Mouse (Mus musculus) T-cell, adult 2 months (primary cell): Measurements from ENCODE around the gene Tssk6.

Source experiments
- DNase-seq: peaks from one replicate; pipeline ENCODE4 v3.0.0; 2022; ENCODE audit warnings: low spot score

The Tssk6 gene

GRCm38 (mm10) chr8:69902163-69903062 lies at the start of gene Tssk6, which contains the start of the genes Ndufa13 and Yjefn3:
Tssk6 (plus strand) TSS chr8:69902184.
Ndufa13 (minus strand) TSS chr8:69902558.
Yjefn3 (minus strand) TSS chr8:69902712.
- peak; percentile 61 for DNase-seq

- no peak for DNase-seq
Observed at GRCm38 (mm10) chr8:69853869-69854268, 48.1 kb upstream of the Tssk6 start.

- no peak for DNase-seq
Observed at GRCm38 (mm10) chr8:69860807-69861206, 41.2 kb upstream of the Tssk6 start.

- no peak for DNase-seq
Observed at GRCm38 (mm10) chr8:69861251-69861650, 40.7 kb upstream of the Tssk6 start.

- DNase-seq: no peak
Observed at GRCm38 (mm10) chr8:69863387-69864020, 38.5 kb upstream of the Tssk6 start.

GRCm38 (mm10) chr8:69864180-69864579 lies 37.8 kb upstream of the Tssk6 start:
- DNase-seq: no peak

- no peak for DNase-seq
Observed at GRCm38 (mm10) chr8:69867696-69868326, 34.2 kb upstream of the Tssk6 start.

- DNase-seq: no peak
Observed at GRCm38 (mm10) chr8:69870003-69870765, 31.8 kb upstream of the Tssk6 start.

DNA sequence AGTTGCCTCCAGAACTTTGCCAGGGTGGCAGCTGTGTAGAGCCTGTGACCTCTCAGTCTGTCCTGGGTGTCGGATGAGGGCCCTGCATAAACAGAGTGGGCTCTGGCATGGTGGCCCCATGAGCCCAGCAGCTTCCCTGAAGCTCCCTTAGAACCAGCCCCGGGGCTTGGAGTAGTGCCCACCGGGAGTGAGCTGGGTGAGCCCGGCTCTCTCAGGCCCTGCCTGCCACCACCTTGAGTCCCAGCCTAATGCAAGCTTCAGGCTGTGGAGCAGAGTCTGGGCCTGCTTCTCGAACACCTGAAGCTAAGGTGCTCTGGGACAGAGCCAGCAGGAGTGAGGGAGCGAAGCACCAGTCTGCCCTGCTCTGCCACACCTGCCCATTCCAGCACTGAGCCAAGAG lies 31.1 kb upstream of the Tssk6 start:
- DNase-seq: no peak

DNA sequence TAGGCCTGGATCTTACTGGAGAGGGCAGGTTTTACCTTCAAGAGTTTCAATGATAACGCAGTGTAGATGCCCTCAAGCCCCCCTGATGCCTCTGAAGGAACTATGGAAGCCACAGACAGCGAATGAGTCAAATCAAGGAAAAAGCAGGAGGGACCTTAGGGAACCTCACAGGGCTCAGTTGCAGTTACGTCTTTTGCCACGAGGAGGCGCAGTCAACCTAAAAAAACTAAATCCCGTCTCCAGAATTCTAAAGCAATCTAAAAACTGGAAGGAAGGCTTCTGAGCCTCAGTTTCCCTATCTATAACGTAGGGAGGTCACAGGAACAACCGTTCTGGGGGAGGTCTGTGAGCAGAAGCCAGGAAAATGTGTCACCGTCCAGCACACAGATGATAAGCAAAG lies 27.8 kb upstream of the Tssk6 start:
- DNase-seq: peak; percentile 34

DNA sequence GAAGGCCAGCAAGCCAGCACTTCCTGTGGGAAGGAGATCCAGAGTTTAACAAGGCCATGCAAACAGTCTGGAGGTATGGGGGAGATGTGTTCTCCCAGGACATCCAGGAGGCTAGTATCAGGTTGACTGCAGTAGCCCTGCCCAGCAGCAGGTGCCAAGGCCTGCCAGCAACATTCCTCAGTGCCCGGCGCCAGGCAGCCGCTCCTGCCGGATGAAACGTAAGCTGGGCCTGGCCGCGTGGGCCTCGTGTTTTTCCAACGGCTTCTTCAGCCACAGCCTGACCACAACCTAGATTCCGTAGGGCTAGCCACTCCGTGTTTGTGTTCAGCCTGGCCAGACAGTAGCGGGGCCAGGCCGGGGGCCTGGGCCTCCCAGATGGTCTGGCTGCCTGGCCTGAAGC lies 27.3 kb upstream of the Tssk6 start:
- no peak for DNase-seq

- no peak for DNase-seq
Observed at GRCm38 (mm10) chr8:69876097-69876496, 25.9 kb upstream of the Tssk6 start.

DNA sequence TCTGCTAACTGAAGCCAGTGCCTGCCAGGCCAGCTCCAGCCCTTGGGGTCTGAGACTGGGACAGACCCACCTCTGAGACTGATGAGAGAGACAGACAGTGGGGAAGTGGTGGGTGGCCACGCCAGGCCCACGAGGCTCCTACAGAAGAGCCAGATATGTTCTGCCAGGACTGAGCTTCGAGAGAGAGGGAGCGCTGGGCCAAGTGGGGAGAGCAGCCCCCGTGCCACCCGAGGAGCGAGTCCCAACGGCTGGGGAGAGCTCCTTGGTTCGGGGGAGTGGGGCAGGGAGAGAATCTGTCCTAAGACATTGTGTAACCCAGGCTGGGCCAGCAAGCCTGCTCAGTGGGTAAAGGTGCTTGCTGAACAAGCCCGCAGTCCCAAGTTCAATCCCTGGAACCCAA lies 25.0 kb upstream of the Tssk6 start:
- DNase-seq: no peak

GRCm38 (mm10) chr8:69877396-69877795 lies 24.6 kb upstream of the Tssk6 start:
- DNase-seq: no peak

DNA sequence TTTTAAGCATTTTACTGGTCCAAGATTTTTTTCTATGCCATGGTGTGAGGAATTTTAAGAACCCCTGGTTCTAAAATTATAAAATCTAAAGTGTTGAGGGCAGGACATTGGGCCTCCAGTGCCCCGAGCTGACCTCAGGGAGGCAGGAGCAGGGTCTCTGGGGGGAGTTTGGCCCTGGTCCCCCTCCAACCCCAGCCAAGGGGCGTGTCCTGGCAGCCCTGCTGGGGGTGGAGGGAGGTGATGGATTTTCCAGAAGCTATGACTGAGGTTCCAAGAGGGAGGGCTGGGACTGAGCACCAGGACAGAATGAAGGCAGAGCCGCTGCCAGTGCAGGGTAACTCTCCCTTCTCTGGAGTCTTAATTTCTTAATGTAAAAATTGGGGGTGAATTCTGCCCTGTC lies 24.0 kb upstream of the Tssk6 start:
- DNase-seq: no peak

- DNase-seq: no peak
Observed at GRCm38 (mm10) chr8:69879678-69880077, 22.3 kb upstream of the Tssk6 start.

GRCm38 (mm10) chr8:69880841-69881240 lies 21.1 kb upstream of the Tssk6 start:
- DNase-seq: no peak

- DNase-seq: no peak
Observed at GRCm38 (mm10) chr8:69881261-69881865, 20.6 kb upstream of the Tssk6 start.

GRCm38 (mm10) chr8:69882021-69882756 lies 19.8 kb upstream of the Tssk6 start:
- peak; percentile 39 for DNase-seq

GRCm38 (mm10) chr8:69882833-69883600 lies 19.0 kb upstream of the Tssk6 start:
- DNase-seq: no peak
